Mouse (Mus musculus) lung, postnatal 25 days (tissue): Measurements from ENCODE around the gene Plekha6.

ENCODE experiments used
- DNase-seq: peaks from one replicate; pipeline ENCODE4 v3.0.0; 2022; ENCODE audit warnings: low spot score

Plekha6 gene

DNA sequence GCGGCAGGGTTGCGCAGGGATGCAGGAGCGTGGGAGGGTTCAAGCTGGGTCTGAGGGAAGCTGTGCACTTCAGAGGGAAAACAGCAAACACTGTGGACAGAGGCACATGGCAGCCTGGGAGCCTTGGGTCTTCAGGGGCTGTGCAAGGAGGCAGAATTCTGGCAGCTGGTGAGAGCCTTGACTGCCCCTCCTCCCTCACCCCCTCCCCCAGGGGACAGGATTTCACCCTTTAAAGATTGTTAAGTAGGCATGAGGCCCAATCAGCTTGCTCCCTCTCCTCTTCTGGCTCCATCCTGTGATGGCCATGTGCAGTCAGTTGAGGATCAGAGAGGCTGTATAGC is 51.3 kb downstream of the Plekha6 start:
- DNase-seq = no peak

DNA sequence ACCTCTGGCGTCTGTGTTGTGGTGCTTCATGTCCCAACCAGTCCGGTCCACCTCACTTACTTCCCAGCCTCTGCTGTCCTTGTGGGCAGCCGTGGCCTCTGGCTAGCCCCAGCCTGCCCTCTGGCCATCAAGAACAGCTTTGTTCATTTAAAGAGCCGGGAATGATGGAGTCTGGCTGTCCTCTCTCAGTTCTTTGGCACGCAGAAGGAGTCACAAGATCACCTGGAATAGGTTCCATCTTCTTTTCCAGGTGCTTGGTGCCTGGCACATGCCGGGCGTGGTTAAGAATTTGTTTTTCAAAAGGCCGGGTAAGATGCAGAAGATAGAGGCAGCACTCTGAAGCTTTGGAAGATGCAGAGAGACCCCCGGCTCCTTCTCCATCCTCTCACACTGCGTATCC is 51.7 kb downstream of the Plekha6 start:
- DNase-seq = no peak

GRCm38 (mm10) chr1:133217031-133217430 is 53.0 kb downstream of the Plekha6 start:
- DNase-seq = no peak

- no peak for DNase-seq
Measured at GRCm38 (mm10) chr1:133219106-133219505, 55.1 kb downstream of the Plekha6 start.

- no peak for DNase-seq
Measured at GRCm38 (mm10) chr1:133221459-133221858, 57.4 kb downstream of the Plekha6 start.

DNA sequence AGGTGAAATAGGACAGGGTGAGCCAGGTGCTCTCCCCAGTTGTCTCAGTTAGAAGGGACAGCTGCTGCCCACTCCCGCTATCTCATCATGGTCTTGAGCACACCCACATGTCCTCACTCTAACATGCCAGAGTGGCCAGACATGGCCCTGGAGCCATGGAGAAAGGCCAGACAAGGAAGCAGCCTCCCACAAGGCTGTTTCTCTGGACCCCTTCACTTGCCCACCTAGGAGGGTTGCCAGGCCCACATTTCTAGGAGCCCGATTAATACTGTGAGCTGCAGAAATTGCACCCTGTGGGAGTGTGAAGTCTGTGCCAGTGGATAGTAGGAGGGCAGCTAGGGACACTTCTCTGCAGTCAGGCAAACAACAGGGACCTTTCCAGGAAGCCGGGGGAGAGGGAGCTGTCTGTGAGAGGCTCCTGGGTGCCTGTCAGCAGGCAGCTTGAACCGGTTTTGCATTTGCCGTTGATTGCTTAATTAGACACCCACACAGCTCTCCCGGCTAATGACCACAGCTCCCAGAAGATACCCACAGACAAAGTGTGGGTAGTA is 58.5 kb downstream of the Plekha6 start:
- peak; percentile 37 for DNase-seq

- no peak for DNase-seq
Measured at GRCm38 (mm10) chr1:133224674-133225073, 60.7 kb downstream of the Plekha6 start.

GRCm38 (mm10) chr1:133225137-133225536 is 61.1 kb downstream of the Plekha6 start:
- no peak for DNase-seq

DNA sequence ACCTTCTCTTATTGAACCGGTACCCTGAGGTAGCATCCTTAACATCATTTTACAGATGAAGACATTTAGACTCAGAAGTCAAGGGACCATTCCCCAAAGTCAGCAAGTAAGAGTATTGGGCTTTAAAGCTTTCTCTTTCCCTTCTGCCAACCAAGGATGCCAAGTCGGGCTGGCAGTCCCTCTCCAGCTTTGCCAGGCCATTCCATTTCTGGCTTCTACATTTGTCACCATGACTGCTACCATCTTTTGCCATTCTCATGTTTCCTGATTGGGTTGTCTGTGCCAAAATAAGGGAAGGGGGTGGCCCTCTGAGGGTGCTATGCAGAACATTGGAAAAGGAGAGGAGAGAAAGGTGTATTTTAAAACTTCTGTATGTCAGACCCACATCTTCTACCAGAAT is 61.6 kb downstream of the Plekha6 start:
- no peak for DNase-seq

DNA sequence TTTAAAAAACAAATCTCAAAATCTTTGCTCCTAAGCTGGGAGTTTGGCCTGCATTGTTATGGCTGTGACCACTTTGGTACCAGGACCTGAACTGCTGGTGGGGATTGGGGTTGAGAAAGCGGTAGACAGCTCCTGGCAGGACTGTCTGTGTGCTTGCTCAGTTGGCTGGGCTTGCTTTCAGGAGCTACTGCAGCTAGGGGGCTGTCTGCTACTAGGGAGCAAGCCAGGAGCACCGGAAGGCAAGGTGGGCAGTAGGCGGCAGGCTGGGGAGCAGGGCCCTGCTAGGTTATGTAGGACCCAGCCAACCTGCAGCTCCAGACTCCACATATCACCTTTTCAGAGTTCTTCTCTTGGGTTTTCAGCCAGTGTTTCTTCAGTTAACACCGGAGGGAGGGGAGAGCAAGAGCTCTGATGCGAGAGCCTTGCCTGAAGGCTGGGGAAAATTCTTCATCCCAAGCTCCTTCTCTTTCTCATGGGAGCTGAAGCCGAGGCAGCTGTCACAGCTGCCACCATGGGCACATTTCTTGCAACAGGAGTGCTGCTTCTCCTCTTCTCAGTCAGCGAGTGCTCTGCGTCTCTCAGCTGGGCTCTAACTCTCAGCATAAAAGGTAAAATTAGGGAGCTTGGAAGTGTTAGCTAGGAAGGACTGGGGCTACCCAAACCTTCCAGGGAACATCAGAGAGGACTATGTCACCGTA is 62.1 kb downstream of the Plekha6 start:
- DNase-seq = peak; percentile 58

GRCm38 (mm10) chr1:133226928-133227327 is 62.9 kb downstream of the Plekha6 start:
- DNase-seq = peak; percentile 74

GRCm38 (mm10) chr1:133227378-133227777 is 63.4 kb downstream of the Plekha6 start:
- no peak for DNase-seq

DNA sequence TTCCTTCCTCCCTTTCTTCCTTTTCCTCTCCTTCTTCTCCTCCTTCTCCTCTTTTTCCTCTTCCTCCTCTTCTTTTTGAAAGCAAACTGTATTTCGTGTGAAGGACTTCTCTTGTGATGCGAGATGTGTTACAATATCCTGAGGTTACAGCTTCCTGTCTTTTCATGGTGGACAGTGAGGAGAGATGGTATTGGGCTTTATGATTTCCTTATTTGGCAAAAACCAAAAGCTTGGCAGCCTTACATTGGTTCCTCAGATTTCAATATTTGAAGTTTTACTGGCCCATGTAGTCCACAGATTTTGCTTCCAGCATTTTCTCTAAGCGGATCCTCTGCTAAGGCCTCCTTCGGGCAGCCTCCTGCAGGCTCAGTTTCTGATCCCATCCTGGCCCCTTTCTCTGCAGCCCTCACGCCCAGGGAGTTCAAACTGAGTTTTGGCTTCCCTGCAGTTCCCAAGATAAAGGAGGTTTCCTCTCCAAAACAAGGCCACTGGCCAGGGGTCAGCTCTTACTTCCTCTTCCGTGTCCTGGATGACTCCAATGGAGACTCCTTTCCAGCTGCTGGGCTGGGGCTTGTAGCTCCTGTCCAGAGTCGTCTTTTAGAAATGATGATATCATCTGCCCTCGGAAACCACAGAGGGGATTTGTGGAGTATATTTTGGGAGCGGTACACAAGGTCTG is 64.9 kb downstream of the Plekha6 start:
- no peak for DNase-seq

DNA sequence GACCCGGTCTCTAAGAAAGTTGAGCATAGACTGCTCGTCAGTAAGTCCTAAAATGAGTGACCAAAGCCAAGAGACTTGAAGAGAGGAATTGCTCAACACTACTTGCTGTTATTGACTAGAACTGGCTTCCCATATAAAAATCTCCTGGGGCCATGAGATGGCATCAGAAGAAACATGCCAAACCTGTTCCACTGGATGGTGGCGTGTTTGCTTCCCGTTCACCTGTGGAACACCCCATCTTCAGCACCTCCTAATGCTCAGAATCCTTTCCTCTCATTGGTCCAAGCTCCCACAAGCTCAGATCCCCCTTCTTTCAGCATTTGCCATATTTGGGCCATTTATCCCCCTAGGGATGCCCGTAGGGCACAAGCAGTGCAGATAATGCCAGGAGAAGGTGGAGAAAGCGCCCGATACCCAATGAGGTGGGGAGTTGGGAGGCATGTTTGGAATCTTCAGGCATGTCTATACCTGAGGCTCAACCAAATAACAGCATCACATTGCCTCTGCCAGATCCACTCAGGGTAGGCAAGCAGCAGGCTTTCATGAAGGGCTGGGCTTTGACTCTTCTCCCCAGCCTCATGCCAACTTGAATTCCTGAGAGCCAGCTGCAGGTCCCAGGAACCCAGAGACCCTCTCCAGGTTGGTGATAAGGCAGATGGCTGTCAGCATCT is 67.6 kb downstream of the Plekha6 start:
- DNase-seq = no peak

GRCm38 (mm10) chr1:133235909-133236308 is 71.9 kb downstream of the Plekha6 start:
- no peak for DNase-seq

GRCm38 (mm10) chr1:133236693-133237440 is 72.9 kb downstream of the Plekha6 start:
- peak; percentile 72 for DNase-seq

- peak; percentile 77 for DNase-seq
Measured at GRCm38 (mm10) chr1:133237670-133238069, 73.7 kb downstream of the Plekha6 start.

GRCm38 (mm10) chr1:133239121-133239812 is 75.3 kb downstream of the Plekha6 start:
- DNase-seq = no peak

DNA sequence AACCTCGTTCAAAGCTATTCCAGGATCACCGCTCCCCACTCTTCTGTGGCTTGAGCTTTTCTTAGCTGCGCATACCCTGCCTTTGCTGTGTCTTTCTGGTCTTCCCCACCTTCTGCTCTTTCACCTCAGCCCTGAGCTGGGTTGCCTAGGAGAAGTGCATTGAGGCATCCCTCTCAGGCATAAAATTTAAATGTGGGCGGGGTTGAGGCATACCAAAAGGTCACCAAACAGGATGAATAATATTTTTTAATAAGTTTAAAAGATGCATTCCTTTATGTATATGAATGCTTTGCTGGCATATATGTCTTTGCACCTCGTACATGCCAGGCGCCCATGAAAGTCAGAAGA is 75.8 kb downstream of the Plekha6 start:
- DNase-seq = no peak

DNA sequence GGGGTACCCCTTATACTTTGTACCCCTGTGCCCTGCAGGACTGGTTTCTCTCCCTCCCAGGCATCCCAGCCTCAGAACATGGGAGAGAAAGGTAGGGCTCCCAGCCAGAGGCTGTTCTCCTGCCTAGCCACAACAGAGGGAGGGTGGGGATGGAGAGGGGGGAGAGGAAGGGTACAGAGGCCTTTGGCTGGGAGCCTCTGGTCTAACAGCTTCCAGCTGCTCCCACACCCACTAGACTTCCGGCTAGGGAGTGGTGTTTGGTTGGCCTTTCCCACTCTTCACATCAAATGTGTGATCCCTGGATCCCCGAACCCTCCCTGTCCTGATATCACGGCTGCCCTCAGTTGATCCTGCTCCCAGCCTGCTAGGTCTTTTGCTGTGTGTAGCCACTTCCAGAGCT is 76.9 kb downstream of the Plekha6 start:
- no peak for DNase-seq

DNA sequence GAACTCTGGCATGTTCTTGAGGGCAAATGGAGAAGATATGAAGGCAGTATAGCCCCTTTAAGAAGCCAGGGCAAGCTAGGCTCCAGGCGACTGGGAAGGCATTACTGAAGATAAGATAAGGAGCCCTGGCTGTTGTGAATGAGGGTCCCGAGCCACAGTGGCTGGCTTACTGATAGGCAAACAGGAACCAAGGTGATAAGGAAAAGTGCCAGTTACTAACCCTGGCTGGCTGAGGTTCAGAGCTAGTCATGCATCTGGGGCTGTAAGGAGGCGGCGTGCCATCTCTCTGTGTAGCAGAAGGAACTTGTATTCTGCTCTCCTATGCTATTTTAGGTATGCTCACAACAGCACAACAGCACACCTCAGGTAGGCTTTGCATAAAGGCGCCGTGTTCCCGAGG is 80.7 kb downstream of the Plekha6 start:
- no peak for DNase-seq
